Mouse (Mus musculus) liver, embryonic 14.5 days (tissue): ENCODE data around the gene Mindy1. TPM values are rescaled to one million over a fixed set of nuclear protein-coding genes. Genes with fewer than 3 reads are reported as not detected.
A peak's percentile ranks its signal among the peaks of the same experiment; 100 is the strongest.

Experiments used
- ATAC-seq: fragments of 200-750 bp; cut with Nextera tagmentation; 2 replicates; pipeline ENCODE4 v1.8.0; 2017; ENCODE audit warnings: moderate number of reproducible peaks, mild to moderate bottlenecking, moderate library complexity; ENCODE audit not compliant: insufficient read depth
- DNase-seq, 3 experiments: peaks; one replicate each; pipeline ENCODE4 v3.0.0-alpha.2; 2012 to 2013; ENCODE audit warnings: low read depth in 3 of 3, low spot score in 3 of 3
- H3K27ac ChIP-seq: fragments of 300-500 bp; sonication (generic); 2 replicates; pipeline ENCODE4 v1.5.1; 2014; ENCODE audit warnings: moderate library complexity, mild to moderate bottlenecking, control low read depth, inconsistent platforms
- H3K27me3 ChIP-seq: fragments of 300-500 bp; sonication (generic); 2 replicates; pipeline ENCODE4 v1.6.1; 2014; ENCODE audit warnings: mild to moderate bottlenecking, low read length, moderate library complexity; ENCODE audit not compliant: control insufficient read depth, insufficient read depth
- H3K36me3 ChIP-seq: fragments of 300-500 bp; sonication (generic); replicated peaks from 2 replicates; pipeline ENCODE4 v1.6.1; 2014; ENCODE audit warnings: low read depth; ENCODE audit not compliant: control insufficient read depth, insufficient read depth
- H3K4me1 ChIP-seq, 2 experiments: fragments of 200-500 bp in 1 of 2; fragments of 300-500 bp in 1 of 2; sonication (generic) in 1 of 2; replicated peaks; 2 replicates each; pipeline ENCODE4 v1.6.1; 2012 to 2014; ENCODE audit warnings: antibody characterized with exemption in 1 of 2, inconsistent platforms in 1 of 2, low read length in 1 of 2; ENCODE audit not compliant: control insufficient read depth in 2 of 2, insufficient read depth in 2 of 2
- H3K4me2 ChIP-seq: fragments of 300-500 bp; sonication (generic); 2 replicates; pipeline ENCODE4 v1.6.1; 2014; ENCODE audit warnings: low read depth, mild to moderate bottlenecking, control low read depth, moderate library complexity
- H3K4me3 ChIP-seq, 2 experiments: fragments of 200-500 bp in 1 of 2; fragments of 300-500 bp in 1 of 2; sonication (generic) in 1 of 2; 2 replicates each; pipeline ENCODE4 v1.5.1; 2012 to 2014; ENCODE audit warnings: low read depth in 2 of 2, low read length in 2 of 2, mild to moderate bottlenecking in 2 of 2, control low read depth in 1 of 2, inconsistent platforms in 1 of 2, moderate library complexity in 1 of 2; ENCODE audit not compliant: insufficient read depth in 1 of 2
- H3K9ac ChIP-seq: fragments of 300-500 bp; sonication (generic); replicated peaks from 2 replicates; pipeline ENCODE4 v1.6.1; 2014; ENCODE audit warnings: mild to moderate bottlenecking, control low read depth, moderate library complexity
- H3K9me3 ChIP-seq: fragments of 300-500 bp; sonication (generic); 2 replicates; pipeline ENCODE4 v1.6.1; 2016; ENCODE audit warnings: low read length, mixed read lengths; ENCODE audit not compliant: control insufficient read depth
- CTCF ChIP-seq: IDR thresholded peaks from 2 replicates; pipeline ENCODE4 v1.5.1; 2016; ENCODE audit warnings: antibody characterized with exemption, low read depth, control low read depth
- EP300 ChIP-seq: IDR thresholded peaks from 2 replicates; pipeline ENCODE4 v1.6.1; 2016; ENCODE audit warnings: antibody characterized with exemption, low read depth
- WGBS: fragments of 180-500 bp; shearing (Covaris S2); extraction: QIAGEN DNeasy Blood & Tissue Kit; methylation state at CpG from one replicate; pipeline ENCODE4 v1.1.7; 2014; ENCODE audit not compliant: insufficient replicate concordance; 5-methylcytosine and 5-hydroxymethylcytosine counted together
- polyA plus RNA-seq, 2 experiments: library from polyadenylated mRNA; depleted of rRNA in 1 of 2; stranded (reverse) in 1 of 2; unstranded in 1 of 2; fragments of >200 nt; fragmentation: Nextera tagmentation in 1 of 2; extraction: Ambion mirVana in 1 of 2; gene quantifications; 2 replicates each; pipeline versions ENCODE4 v1.2.1 to v1.2.3; 2012 to 2014

Mindy1 gene
- polyA plus RNA-seq (2012; rRNA removed) (13.2 and 13.6 TPM in 2 replicates), polyA plus RNA-seq (2014; fragmentation: Nextera tagmentation; extraction: Ambion mirVana) (16.1 and 16.8 TPM in 2 replicates)

- peak within 1 kb of the TSS; percentile 83 to 88 for H3K4me3 ChIP-seq
- no peaks in the 10 kb centered on the region for H3K9me3 ChIP-seq
- no peak for TF ChIP-seq EP300
- peak; percentile 69 for TF ChIP-seq CTCF
- ATAC-seq (peak; percentile 85), DNase-seq (peak; percentile 97 to 98 (median 98))
- H3K27me3 ChIP-seq: no peaks in the 10 kb centered on the region
- H3K27ac ChIP-seq: peak within 1 kb of the TSS; percentile 85
- peak within 1 kb of the TSS; percentile 87 for H3K4me2 ChIP-seq
- H3K36me3 ChIP-seq: no peaks in the 10 kb centered on the region; the same call in 1 of the 2 replicates
- H3K9ac ChIP-seq: peak within 1 kb of the TSS; percentile 95
- under 1% methylated on average over 53 of the region's 53 CpGs for WGBS
- H3K4me1 ChIP-seq: peaks cover 18 to 37% of the 10 kb centered on the region in 2 experiments
Measured at GRCm38 (mm10) chr3:95281216-95282126, at the start of gene Mindy1, which contains the start of gene Prune1. Gene Mindy1 (plus strand): TSS chr3:95281345. Gene Prune1 (minus strand): TSS chr3:95282076.

GRCm38 (mm10) chr3:95232771-95233170 lies 48.4 kb upstream of the Mindy1 start:
- H3K4me2 ChIP-seq: peak overlapping the region; percentile 9; the same call in 1 of the 2 replicates
- H3K4me3 ChIP-seq: no peak overlapping the region
- peaks cover 43% of the 10 kb centered on the region for H3K36me3 ChIP-seq
- H3K4me1 ChIP-seq: peaks cover 22 to 26% of the 10 kb centered on the region in 2 experiments
- H3K27me3 ChIP-seq: no peaks in the 10 kb centered on the region
- ATAC-seq (no peak), DNase-seq (no peak)
- no peak overlapping the region for H3K27ac ChIP-seq
- WGBS: 72% methylated on average over 7 of the region's 7 CpGs
- H3K9ac ChIP-seq: no peak overlapping the region
- no peak for TF ChIP-seq EP300
- TF ChIP-seq CTCF: no peak
- H3K9me3 ChIP-seq: no peaks in the 10 kb centered on the region

DNA sequence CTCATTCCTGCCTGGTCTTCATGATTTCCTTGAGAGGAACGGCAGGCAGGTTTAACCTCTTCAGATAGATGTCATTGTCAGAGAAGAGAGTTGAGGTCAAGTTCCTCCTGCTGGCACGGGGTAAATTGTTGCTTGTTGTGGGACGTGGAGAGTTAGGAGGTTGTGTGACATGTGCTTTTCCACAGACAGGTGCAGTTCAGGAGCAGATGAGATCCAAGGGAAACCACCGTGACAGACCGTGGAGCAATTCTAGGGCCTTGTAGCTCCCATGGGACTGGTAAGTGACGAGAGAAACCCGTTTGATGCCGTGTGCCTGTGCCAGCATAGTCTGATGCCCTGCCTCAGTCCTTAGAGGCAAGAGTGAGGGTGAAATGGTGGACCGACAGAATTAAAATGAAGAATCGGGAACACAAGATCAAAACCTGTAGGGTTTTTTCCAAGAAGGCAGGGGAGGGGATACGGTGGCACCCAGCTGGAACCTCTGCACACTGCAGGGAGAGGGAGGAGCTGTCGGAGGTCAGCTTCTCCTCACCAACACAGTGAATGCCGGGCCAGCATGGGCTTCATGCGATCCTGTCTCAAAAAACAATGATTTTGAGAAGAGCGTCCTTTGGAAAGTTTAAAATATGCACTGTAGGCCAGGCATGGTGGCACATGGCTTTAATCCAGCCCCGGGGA lies 47.7 kb upstream of the Mindy1 start:
- H3K9ac ChIP-seq: no peak overlapping the region

DNA sequence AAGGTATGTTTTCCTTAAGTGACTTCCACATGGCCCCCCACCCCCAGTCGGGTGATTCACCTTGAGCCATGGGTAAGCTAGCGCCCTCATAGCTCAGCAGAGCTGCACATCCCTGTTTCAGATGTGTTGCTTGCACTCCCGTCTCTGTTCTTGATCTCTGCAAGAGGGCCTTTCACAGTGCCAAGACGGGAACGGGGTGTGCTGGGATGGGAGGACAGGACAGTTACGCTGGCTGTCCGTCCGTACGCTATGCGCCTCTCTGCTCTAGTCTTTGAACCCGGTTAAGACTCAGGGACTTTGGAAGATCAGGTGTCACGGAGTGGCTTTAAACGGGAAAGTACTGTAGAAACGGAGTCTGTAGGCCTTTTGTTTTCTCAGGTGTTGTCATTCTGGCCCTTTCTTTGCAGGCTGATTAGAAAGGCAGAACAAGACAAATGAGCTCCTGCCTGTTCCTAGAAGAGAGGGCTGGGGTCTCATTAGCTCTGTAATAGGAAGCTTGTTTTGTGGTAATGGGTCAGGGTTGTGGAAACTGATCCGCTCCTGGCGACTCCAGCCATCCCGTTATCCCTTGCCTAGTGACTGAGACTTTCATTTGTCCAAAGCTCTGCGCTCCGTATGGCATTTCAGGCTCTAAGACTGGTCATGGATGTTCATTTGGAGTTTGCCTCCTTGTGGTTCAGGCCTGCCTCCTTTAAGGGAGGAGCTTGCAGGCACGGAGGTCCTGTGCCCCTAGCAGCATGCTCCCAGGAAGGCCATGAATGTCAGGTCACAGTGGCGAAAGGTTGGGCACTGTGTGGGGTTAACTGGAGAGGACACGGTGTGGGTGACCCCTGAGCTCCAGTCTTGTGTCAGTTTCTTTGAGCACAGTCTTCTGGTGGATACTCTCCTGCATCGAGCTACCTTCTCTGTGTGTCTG lies 45.5 kb upstream of the Mindy1 start:
- peaks cover 20% of the 10 kb centered on the region in 2 experiments for H3K4me1 ChIP-seq
- TF ChIP-seq CTCF (no peak), EP300 (no peak)
- no peak overlapping the region for H3K4me3 ChIP-seq
- peaks cover 43% of the 10 kb centered on the region for H3K36me3 ChIP-seq
- H3K27me3 ChIP-seq: no peaks in the 10 kb centered on the region
- no peak overlapping the region for H3K4me2 ChIP-seq
- H3K27ac ChIP-seq: no peak overlapping the region
- H3K9ac ChIP-seq: no peak overlapping the region
- ATAC-seq (no peak), DNase-seq (no peak)
- WGBS: 85% methylated on average over 23 of the region's 23 CpGs
- H3K9me3 ChIP-seq: no peaks in the 10 kb centered on the region

More for the DNA sequence above, 47.7 kb upstream of the Mindy1 start:
- no peak for ATAC-seq
- H3K27ac ChIP-seq: no peak overlapping the region
- no peaks in the 10 kb centered on the region for H3K27me3 ChIP-seq
- DNase-seq: no peak
- H3K9me3 ChIP-seq: no peaks in the 10 kb centered on the region
- 86% methylated on average over 16 of the region's 16 CpGs for WGBS
- no peak overlapping the region for H3K4me3 ChIP-seq
- no peak for TF ChIP-seq EP300
- TF ChIP-seq CTCF: no peak
- H3K36me3 ChIP-seq: peaks cover 43% of the 10 kb centered on the region
- peaks cover 22 to 26% of the 10 kb centered on the region in 2 experiments for H3K4me1 ChIP-seq
- no peak overlapping the region for H3K4me2 ChIP-seq
